Mouse (Mus musculus): ENCODE measurements at regions not wholly inside any gene's neighbourhood (a gene's known extent, or its start where the extent isn't known, plus 50 kb on each side); places are given as distances from the start of the nearest gene placed in this dataset.

DNA sequence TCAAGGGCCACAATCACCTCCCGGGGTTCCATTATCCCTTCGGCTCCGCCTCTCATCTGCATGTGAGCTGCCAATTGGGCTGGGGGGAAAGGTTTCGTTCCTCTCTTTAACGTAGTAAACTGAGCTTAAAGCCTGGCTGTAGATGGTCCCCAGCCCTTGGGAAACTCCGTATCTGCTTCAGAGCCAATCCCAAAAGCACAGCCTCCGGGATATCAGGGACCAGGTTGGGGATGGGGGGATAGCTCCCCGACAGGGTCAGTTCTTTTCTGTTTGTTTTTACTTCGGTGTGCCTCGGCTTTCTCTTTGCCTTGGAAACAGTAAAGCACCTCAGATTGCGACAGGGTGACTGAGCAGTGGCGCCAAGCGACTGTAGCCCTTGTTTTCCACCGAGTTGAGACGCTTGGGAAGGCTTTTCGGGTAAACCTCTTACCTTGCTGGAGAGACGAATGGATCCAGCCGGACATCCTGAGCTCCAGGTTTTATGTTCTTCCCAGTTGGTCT is 64.5 kb downstream of the Tfap2c start:
- H3K9me3 ChIP-seq (replicated peaks) = no peaks in the 10 kb centered on the region
- peaks cover 35% of the 10 kb centered on the region for H3K27me3 ChIP-seq (replicated peaks)
- peak overlapping the region; percentile 32 for H3K4me3 ChIP-seq
- no peaks in the 10 kb centered on the region for H3K4me1 ChIP-seq
- H3K27ac ChIP-seq = no peak overlapping the region
- no peak overlapping the region for H3K9ac ChIP-seq
- no peak for ATAC-seq
- H3K4me2 ChIP-seq = peak overlapping the region; percentile 53
- H3K36me3 ChIP-seq = no peaks in the 10 kb centered on the region
- WGBS (ENCODE audit: insufficient replicate concordance) = under 1% methylated on average over 18 of the region's 18 CpGs

DNA sequence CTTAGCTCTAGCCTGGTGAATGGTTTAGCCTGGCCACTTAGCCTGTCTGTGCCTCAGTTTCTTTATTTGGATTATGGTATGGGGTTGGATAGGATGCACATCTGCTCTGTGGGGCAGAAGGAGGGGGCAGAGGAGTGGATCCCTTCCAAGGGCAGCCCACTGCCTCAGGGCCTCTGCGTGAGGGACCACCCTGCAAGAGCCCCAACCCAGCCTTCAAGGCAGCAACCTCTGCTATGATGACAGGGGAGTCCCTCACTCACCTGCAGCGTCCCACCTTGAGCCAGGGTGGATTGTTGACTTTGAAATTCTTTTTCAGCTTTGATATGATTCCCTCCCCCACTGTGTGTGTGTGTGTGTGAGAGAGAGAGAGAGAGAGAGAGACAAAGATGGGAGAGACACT is 65.8 kb downstream of the Tfap2c start:
- H3K9me3 ChIP-seq (replicated peaks) = no peaks in the 10 kb centered on the region
- ATAC-seq = no peak
- no peaks in the 10 kb centered on the region for H3K36me3 ChIP-seq
- H3K4me3 ChIP-seq = no peak overlapping the region
- H3K4me1 ChIP-seq = no peaks in the 10 kb centered on the region
- H3K27me3 ChIP-seq (replicated peaks) = peaks cover 35% of the 10 kb centered on the region
- 41% methylated on average over 2 of the region's 2 CpGs for WGBS (ENCODE audit: insufficient replicate concordance)
- no peak overlapping the region for H3K9ac ChIP-seq
- H3K4me2 ChIP-seq = no peak overlapping the region
- no peak overlapping the region for H3K27ac ChIP-seq

DNA sequence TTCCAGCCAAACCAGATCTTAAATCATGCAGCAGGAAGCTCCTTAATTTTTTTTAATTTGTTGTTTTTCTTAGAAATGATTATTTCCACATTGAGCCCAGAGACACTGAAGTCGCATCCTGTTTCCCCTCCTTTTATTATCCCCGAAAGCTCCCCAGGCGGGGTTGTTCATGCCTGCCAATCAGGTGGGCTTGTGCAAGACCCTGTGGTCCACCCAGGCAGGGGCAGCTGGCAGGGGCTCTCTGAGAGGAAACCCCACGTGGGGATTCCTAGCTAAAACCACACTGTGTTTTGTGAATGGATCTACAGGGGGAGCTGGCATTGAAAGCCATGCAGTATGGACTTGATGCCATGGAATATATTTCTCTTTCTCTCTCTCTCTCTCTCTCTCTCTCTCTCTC is 66.2 kb downstream of the Tfap2c start:
- WGBS (ENCODE audit: insufficient replicate concordance) = 31% methylated on average over 4 of the region's 4 CpGs
- H3K36me3 ChIP-seq = no peaks in the 10 kb centered on the region
- no peak for ATAC-seq
- H3K27ac ChIP-seq = no peak overlapping the region
- H3K4me3 ChIP-seq = no peak overlapping the region
- no peak overlapping the region for H3K9ac ChIP-seq
- no peaks in the 10 kb centered on the region for H3K9me3 ChIP-seq (replicated peaks)
- H3K4me2 ChIP-seq = no peak overlapping the region
- no peaks in the 10 kb centered on the region for H3K4me1 ChIP-seq
- peaks cover 35% of the 10 kb centered on the region for H3K27me3 ChIP-seq (replicated peaks)

- Histone ChIP-seq H3K4me2 (no peak overlapping the region), H3K4me1 (no peaks in the 10 kb centered on the region), H3K36me3 (no peaks in the 10 kb centered on the region), H3K27me3 (replicated peaks) (peaks cover 36% of the 10 kb centered on the region), H3K27ac (no peak overlapping the region), H3K9me3 (replicated peaks) (no peaks in the 10 kb centered on the region), H3K4me3 (no peak overlapping the region), H3K9ac (no peak overlapping the region)
- no peak for ATAC-seq
- WGBS (ENCODE audit: insufficient replicate concordance) = 67% methylated on average over 7 of the region's 7 CpGs
Measured at GRCm38 (mm10) chr2:172619168-172619567, 69.8 kb downstream of the Tfap2c start.

- Histone ChIP-seq H3K9me3 (replicated peaks) (no peaks in the 10 kb centered on the region), H3K4me3 (no peak overlapping the region), H3K9ac (no peak overlapping the region), H3K27ac (no peak overlapping the region), H3K27me3 (replicated peaks) (peaks cover 28% of the 10 kb centered on the region), H3K4me1 (no peaks in the 10 kb centered on the region), H3K36me3 (no peaks in the 10 kb centered on the region), H3K4me2 (no peak overlapping the region)
- no peak for ATAC-seq
- 37% methylated on average over 5 of the region's 5 CpGs for WGBS (ENCODE audit: insufficient replicate concordance)
Measured at GRCm38 (mm10) chr2:172620001-172620400, 70.6 kb downstream of the Tfap2c start.

DNA sequence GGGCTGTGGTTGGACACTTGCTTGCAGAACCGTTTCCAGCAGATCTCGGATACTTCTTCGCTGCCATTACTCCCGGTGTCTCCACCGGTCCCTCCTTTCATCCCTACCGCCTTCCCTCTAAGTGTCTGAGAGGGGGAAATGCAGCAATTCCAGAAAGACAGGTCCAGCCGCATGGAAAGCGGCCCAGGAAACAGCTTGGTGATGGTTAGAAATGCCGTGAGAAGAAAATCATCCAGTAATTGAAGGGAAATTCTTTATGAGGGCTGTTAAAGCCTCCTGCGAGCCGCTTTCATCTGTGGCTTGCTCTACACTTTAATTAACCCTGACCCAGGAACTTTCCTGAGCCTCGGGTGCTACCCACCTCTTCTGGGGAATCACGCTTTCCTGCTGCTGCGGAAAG is 74.3 kb downstream of the Tfap2c start:
- Histone ChIP-seq H3K4me2 (no peak overlapping the region), H3K9me3 (replicated peaks) (no peaks in the 10 kb centered on the region), H3K4me3 (no peak overlapping the region), H3K4me1 (no peaks in the 10 kb centered on the region), H3K27ac (no peak overlapping the region), H3K27me3 (replicated peaks) (peaks cover 31% of the 10 kb centered on the region), H3K36me3 (no peaks in the 10 kb centered on the region), H3K9ac (no peak overlapping the region)
- no peak for ATAC-seq
- WGBS (ENCODE audit: insufficient replicate concordance) = 14% methylated on average over 13 of the region's 14 CpGs

DNA sequence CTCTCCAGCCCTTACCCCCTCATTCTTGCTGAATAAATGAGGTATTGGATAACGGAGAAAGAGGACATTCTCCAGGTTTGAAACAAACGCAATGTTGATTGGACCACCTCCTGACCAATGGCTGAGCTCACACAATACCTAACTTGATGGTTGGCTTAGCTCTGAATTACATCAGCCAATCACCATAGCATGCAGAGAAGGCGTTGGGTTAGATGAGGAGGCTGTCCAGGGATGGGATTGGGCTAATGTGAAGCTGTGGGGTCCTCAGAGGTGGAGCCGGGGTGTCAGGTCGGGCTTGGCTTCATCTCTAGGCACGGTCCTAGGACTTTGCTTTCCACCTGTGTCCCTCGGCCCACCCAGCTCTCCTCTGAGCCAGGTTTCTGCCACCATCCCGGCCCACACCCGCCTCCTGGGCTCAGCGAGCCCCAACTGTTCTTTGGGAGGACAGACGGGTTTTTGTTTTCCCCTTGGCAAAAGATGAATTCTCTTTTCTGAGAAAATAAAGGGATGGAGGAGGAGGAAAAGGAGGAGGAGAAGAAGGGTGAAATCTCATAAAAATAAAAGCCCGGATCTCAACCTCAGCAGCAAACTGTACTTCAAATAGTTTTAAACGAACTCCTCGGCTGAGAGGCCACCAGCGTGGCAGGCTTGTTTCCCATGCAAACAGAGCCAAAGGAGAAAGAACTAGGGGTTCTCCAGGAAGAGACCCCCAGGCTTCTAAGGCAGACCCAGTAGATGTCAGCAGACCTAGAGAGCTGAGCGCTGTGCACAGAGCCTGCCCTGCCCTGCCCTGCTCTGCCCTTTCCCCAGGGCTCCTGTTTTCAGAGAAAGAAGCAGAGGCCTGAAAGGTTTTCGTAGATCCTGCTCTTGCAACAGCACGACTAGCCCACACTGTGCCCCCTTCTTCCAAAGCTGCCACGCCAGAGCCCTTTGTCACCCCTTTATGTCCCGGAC is 78.2 kb downstream of the Tfap2c start:
- H3K4me2 ChIP-seq = no peak overlapping the region
- H3K36me3 ChIP-seq = no peaks in the 10 kb centered on the region
- 0 out of 2 replicates have a peak, but pooled peaks cover 7% of the 10 kb centered on the region for H3K4me1 ChIP-seq
- H3K4me3 ChIP-seq = no peak overlapping the region
- H3K27me3 ChIP-seq (replicated peaks) = peaks cover 26% of the 10 kb centered on the region
- H3K9me3 ChIP-seq (replicated peaks) = no peaks in the 10 kb centered on the region
- 73% methylated on average over 20 of the region's 20 CpGs for WGBS (ENCODE audit: insufficient replicate concordance)
- H3K9ac ChIP-seq = no peak overlapping the region
- no peak for ATAC-seq
- no peak overlapping the region for H3K27ac ChIP-seq

GRCm38 (mm10) chr2:172630333-172630732 is 80.9 kb downstream of the Tfap2c start:
- peaks cover 13% of the 10 kb centered on the region; the same call in 1 of the 2 replicates for H3K27me3 ChIP-seq (replicated peaks)
- no peak overlapping the region for H3K4me3 ChIP-seq
- H3K9me3 ChIP-seq (replicated peaks) = no peaks in the 10 kb centered on the region
- H3K27ac ChIP-seq = no peak overlapping the region
- peak; percentile 67; the same call in 1 of the 2 replicates for ATAC-seq
- WGBS (ENCODE audit: insufficient replicate concordance) = 39% methylated on average over 3 of the region's 3 CpGs
- H3K4me2 ChIP-seq = no peak overlapping the region
- no peak overlapping the region for H3K9ac ChIP-seq
- H3K36me3 ChIP-seq = no peaks in the 10 kb centered on the region
- 0 out of 2 replicates have a peak, but pooled peaks cover 7% of the 10 kb centered on the region for H3K4me1 ChIP-seq

GRCm38 (mm10) chr2:172642616-172643015 is 93.2 kb downstream of the Tfap2c start:
- Histone ChIP-seq H3K9me3 (replicated peaks) (0 out of 2 replicates have a peak, but pooled peaks cover 2% of the 10 kb centered on the region), H3K27me3 (replicated peaks) (peaks cover 17% of the 10 kb centered on the region), H3K4me3 (no peak overlapping the region), H3K27ac (no peak overlapping the region), H3K4me1 (no peaks in the 10 kb centered on the region), H3K36me3 (no peaks in the 10 kb centered on the region), H3K9ac (no peak overlapping the region), H3K4me2 (no peak overlapping the region)
- no peak for ATAC-seq
- 63% methylated on average over 11 of the region's 11 CpGs for WGBS (ENCODE audit: insufficient replicate concordance)

- Histone ChIP-seq H3K4me1 (no peaks in the 10 kb centered on the region), H3K27ac (no peak overlapping the region), H3K36me3 (no peaks in the 10 kb centered on the region), H3K4me2 (no peak overlapping the region), H3K9me3 (replicated peaks) (0 out of 2 replicates have a peak, but pooled peaks cover 2% of the 10 kb centered on the region), H3K27me3 (replicated peaks) (peaks cover 17% of the 10 kb centered on the region), H3K4me3 (no peak overlapping the region), H3K9ac (no peak overlapping the region)
- ATAC-seq = no peak
- WGBS (ENCODE audit: insufficient replicate concordance) = 20% methylated on average over 12 of the region's 12 CpGs
Measured at GRCm38 (mm10) chr2:172643860-172644259, 94.5 kb downstream of the Tfap2c start.

- Histone ChIP-seq H3K27me3 (replicated peaks) (peaks cover 17% of the 10 kb centered on the region), H3K9ac (no peak overlapping the region), H3K4me1 (no peaks in the 10 kb centered on the region), H3K4me2 (no peak overlapping the region), H3K36me3 (no peaks in the 10 kb centered on the region), H3K4me3 (no peak overlapping the region), H3K27ac (no peak overlapping the region), H3K9me3 (replicated peaks) (0 out of 2 replicates have a peak, but pooled peaks cover 2% of the 10 kb centered on the region)
- ATAC-seq = no peak
- 21% methylated on average over 6 of the region's 6 CpGs for WGBS (ENCODE audit: insufficient replicate concordance)
Measured at GRCm38 (mm10) chr2:172644451-172644850, 95.1 kb downstream of the Tfap2c start.

- Histone ChIP-seq H3K4me1 (no peaks in the 10 kb centered on the region), H3K9me3 (replicated peaks) (no peaks in the 10 kb centered on the region), H3K27ac (no peak overlapping the region), H3K4me3 (no peak overlapping the region), H3K4me2 (no peak overlapping the region), H3K27me3 (replicated peaks) (peaks cover 17% of the 10 kb centered on the region), H3K9ac (no peak overlapping the region), H3K36me3 (no peaks in the 10 kb centered on the region)
- no peak for ATAC-seq
- WGBS (ENCODE audit: insufficient replicate concordance) = 30% methylated on average over 11 of the region's 11 CpGs
Measured at GRCm38 (mm10) chr2:172648072-172648471, 98.7 kb downstream of the Tfap2c start.

Data from liver, embryonic 12.5 days (tissue).